Mouse (Mus musculus): ENCODE measurements at regions not wholly inside any gene's neighbourhood (a gene's known extent, or its start where the extent isn't known, plus 50 kb on each side); places are given as distances from the start of the nearest gene placed in this dataset.

- DNase-seq, result no peak
Measured at GRCm38 (mm10) chr11:71887211-71887610, 137.5 kb downstream of the Wscd1 start.

- no peak for DNase-seq
Measured at GRCm38 (mm10) chr11:71886771-71887170, 137.1 kb downstream of the Wscd1 start.

- no peak for DNase-seq
Measured at GRCm38 (mm10) chr11:71884861-71885260, 135.1 kb downstream of the Wscd1 start.

- no peak for DNase-seq
Measured at GRCm38 (mm10) chr11:71881841-71882240, 132.1 kb downstream of the Wscd1 start.

- no peak for DNase-seq
Measured at GRCm38 (mm10) chr11:71871297-71871696, 121.6 kb downstream of the Wscd1 start.

GRCm38 (mm10) chr11:71866690-71867089 is 117.0 kb downstream of the Wscd1 start:
- no peak for DNase-seq

- no peak for DNase-seq
Measured at GRCm38 (mm10) chr11:71857926-71858325, 108.2 kb downstream of the Wscd1 start.

- DNase-seq, result no peak
Measured at GRCm38 (mm10) chr11:71855557-71855956, 105.8 kb downstream of the Wscd1 start.

- DNase-seq, result no peak
Measured at GRCm38 (mm10) chr11:71855058-71855457, 105.3 kb downstream of the Wscd1 start.

GRCm38 (mm10) chr11:71847684-71848367 is 98.1 kb downstream of the Wscd1 start:
- peak in 1 of 2 experiments; percentile 14 for DNase-seq

GRCm38 (mm10) chr11:71846496-71846895 is 96.8 kb downstream of the Wscd1 start:
- no peak for DNase-seq

GRCm38 (mm10) chr11:71840635-71841443 is 91.1 kb downstream of the Wscd1 start:
- no peak for DNase-seq

All from adrenal gland, postnatal 36 days (tissue).